Mouse (Mus musculus) lung, postnatal 25 days (tissue): ENCODE measurements at regions not wholly inside any gene's neighbourhood (a gene's known extent, or its start where the extent isn't known, plus 50 kb on each side); places are given as distances from the start of the nearest gene placed in this dataset.

Experiments
- DNase-seq: peaks from one replicate; pipeline ENCODE4 v3.0.0; 2022; ENCODE audit warnings: low spot score

DNA sequence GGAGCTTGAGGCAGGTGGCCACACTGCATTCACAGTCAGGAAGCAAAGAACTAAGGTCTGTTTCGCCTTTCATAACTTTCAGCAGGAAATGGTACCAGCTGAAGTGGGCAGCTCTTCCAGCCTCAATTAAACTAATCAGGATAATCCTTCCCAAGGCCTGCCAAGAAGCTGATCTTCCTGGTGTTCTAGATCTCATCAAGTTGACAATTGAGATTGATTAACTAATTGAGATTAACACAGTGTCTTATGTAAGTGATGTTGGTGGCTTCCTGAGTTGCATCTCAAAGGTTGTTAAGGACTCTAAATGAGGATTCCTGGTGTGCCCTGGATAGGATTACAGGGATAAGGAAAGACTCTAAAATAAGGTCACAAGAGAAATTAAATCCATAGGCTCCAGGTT is 273.3 kb upstream of the Irx2 start:
- no peak for DNase-seq

GRCm38 (mm10) chr13:72355821-72356220 is 272.8 kb upstream of the Irx2 start:
- no peak for DNase-seq

GRCm38 (mm10) chr13:72358243-72358904 is 270.2 kb upstream of the Irx2 start:
- no peak for DNase-seq

- no peak for DNase-seq
Observed at GRCm38 (mm10) chr13:72365534-72366271, 262.9 kb upstream of the Irx2 start.

DNA sequence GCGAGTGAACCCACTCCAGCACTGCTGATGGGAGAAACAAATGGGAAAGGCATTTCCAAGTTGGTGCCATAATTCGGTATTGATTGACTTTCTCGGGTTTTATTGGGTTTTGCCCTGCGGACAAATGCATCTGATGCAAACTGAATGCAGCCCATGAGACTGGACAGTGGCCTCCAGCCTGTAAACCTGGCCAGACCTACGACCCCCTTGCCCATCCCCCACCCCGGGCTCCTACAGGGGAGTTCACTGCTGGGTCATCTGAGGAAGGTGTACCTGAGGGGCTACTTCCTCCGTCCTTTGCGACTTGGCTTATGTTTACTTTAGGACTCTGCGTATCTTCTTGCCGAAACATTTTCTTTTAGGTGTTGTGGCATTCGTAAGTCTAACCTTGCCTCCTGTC is 262.3 kb upstream of the Irx2 start:
- DNase-seq = no peak

DNA sequence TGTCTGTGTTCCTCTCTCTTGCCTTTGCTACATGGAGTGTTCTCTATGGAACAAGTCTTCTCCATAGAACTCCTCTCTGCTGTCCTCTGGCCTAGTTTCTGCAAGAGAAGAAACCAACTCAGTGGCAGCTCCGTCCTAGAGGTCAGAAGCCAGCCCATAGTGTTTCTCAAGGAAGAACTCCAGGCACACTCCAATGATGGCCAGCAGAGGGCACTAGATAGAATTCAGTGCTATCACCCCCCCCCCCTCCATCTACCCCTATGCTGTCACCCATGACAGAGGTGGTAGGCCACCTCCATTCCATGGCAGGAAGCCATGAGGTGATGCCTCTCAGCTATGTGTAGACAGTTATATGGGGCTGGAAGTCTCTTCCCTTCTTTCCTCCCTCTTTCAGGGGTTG is 258.5 kb upstream of the Irx2 start:
- DNase-seq = no peak

DNA sequence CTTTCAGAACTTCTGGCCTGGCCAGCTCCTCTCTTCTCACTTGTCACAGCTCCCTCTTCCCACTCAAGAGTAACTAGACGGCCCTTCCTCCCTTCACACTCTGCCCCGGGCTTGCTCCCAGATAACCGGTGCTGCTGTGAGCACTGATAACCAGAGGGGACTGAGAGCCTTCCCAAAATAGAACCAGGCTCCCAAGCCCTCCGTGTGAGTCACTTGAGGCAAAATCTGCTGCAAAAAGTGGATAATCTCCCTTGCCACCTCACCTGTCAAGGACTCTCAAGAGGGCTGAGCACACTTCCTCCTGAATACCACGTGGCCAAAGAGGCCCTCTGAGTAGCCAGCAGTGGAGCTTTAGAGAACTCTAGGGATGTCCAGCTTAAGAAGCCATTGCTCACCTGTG is 257.6 kb upstream of the Irx2 start:
- peak; percentile 41 for DNase-seq

DNA sequence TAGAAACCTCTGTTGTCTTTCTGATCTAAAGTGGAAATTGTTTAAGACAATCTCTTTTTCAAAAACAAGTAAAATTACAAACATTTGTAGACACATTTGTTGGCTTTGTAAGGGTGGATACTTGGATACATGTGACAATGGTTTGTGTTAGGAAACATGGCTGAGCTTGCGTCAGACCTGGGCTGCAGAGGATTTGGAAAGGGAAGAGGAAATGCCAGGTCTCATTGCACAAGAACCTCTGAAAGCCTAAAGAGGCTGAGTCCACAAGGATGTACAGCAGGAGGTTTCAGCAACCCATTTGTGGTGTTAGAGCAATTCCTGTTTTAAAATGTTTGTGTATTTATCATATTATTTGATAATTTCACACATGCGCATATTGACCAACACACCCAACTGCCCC is 235.3 kb upstream of the Irx2 start:
- peak; percentile 54 for DNase-seq

GRCm38 (mm10) chr13:72400677-72401076 is 227.9 kb upstream of the Irx2 start:
- DNase-seq = no peak

GRCm38 (mm10) chr13:72409238-72409965 is 219.2 kb upstream of the Irx2 start:
- DNase-seq = no peak

GRCm38 (mm10) chr13:72412656-72413055 is 216.0 kb upstream of the Irx2 start:
- DNase-seq = no peak

DNA sequence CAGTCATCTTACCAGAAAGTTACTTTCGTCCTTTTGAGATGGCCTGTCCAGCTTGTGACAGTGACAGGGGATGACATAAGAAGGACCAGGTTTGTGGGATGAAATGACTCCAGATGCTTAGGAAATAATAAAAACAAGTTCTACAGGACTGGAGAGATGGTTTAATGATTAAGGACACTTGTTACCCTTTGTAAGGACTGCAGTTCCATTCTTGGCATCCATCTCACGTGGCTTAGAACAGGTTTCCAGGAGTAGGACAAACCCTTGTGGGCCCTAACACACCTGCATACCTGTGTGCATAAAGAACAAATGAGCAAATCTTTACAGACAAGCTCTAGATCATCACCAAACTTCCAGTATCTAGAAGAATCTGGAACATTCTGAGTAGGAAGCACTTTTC is 211.6 kb upstream of the Irx2 start:
- no peak for DNase-seq

DNA sequence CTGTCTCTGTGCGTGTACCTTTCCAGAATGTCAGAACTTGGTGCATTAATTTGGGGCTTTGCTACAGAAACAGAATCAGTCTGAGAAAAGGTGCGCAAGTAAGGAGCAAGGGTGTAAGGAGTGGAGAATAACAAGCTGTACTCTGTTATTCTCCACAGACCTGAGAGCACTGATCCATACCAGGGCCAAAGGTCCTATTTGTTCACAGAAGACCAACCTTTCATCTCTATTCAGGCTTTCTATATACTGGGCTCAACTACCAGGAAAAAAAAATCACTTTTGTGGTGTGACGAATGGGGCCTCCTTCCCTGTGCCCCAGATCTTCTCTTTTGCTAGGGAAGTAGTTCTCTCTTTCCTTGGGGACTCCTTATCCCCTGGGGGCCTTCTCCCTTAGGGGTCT is 210.8 kb upstream of the Irx2 start:
- no peak for DNase-seq

DNA sequence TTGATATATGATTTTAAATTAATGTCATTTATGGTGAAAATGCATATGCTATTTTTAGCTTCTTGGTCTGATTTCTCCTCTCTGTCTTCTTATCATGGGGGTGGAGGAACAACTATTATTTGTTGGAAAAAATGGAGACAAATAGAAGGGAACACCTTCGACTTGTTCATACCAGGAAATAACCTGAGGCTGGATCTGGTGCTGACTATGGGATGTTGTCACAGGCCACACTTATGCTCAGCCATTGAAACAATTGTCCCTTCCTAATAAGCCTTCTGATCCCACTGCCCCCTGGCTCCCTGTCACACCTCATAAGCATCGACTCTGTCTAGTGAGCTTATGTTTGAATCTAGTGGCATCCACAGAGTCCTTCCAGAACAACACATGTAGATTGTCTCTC is 210.3 kb upstream of the Irx2 start:
- DNase-seq = no peak

DNA sequence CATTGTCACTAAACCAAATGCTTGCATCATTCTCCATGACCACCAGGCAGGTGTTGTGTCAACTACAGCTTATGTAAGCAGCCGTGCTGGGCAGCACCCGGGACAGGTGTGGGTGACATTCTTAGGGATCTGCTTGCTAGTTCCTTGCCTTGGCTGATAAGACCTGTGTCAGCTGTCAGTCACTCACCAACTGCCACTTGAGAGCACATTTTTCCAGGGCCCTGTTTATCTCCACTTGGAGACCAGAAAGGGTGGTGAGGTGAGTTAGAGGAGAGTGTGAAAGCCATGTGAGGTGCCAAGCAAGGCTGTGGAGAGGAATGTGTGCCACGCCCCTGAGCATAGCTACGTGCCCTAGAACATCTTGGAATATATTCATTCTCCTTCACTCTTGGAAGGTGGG is 209.1 kb upstream of the Irx2 start:
- DNase-seq = peak; percentile 21

DNA sequence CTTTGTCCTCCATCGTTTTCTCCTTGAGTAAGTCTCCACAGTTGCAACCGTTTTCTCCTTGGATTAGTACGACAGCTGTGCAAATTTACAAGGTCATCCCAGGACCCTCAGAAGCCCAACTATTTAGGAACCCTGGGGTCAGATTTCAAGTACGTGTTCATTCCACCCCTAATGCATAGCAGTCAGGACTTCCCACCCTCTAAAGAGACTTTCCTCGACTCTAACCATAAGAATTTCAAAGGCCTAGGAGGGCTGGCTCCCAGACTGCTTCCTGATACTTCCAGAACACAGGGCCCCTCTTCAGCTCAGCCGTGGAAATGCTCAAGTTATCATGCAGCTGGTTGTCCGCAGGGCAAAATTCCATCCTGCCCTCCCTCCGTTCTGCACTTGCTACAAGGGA is 202.7 kb upstream of the Irx2 start:
- no peak for DNase-seq

DNA sequence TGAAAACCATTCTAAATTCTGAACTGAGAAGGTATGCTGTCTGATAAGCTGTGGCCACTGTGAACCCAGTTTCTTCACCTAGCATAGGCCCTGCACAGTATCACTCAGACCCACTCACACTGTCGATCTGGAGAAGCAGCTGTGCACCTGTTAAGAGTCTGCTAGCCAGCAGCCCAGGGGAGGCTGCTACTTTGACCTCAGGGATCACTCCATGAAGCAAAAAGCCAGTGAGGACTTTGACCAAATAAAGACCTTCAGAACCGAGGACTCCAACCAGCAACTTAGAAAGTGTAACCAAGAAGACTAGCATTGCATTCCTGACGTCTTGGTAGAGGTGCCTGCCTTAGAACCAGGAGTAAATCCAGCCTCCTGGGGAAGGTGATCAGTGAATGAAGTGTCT is 183.3 kb upstream of the Irx2 start:
- DNase-seq = no peak

DNA sequence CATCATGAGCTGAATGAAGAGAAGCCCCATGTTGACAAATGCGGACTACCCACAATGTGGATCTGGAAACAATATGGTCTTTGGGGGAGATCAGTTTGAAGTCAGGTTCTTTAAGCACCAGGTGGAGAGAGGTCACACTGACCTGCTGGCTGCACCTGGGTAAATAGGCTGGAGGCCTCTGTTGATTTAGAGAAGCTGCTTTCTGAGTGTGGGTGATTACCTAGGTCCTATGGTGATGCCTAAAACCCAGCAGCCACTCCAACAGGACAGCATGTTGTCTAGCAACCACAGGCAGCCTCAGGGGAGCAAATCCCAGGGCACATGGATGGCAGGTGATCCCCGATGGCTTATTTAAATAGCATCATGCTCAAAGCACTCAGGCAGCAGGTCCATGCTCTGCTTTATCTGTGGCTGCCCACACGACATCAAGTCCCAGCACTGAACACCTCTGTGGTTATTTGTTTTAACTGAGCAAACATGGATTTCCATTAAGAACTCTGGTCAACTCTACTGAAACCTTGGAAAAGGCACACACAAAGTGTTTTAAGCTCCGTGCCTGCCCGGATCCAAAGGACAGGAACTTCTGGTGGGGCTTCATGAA is 180.1 kb upstream of the Irx2 start:
- no peak for DNase-seq

DNA sequence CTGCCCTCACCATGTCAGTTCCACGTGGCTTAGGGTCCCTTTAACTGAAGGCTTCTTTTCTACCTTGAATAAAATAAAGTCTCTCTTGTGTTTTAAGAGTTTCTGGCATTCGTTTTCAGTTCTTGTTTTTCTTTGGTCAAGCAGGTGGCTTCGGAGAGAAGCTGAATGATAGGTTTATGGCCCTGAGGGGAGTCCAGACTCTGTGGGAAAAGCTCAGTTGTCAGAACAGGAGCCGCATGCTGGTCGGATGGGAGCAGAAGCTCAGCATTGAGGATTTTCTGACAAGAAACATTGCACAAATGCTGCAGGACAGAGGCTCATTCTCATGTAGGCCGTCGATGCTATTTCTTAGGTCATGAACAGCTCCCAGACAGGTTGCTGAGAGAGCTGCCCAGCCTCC is 133.3 kb upstream of the Irx2 start:
- no peak for DNase-seq

- DNase-seq = no peak
Observed at GRCm38 (mm10) chr13:72497036-72497435, 131.6 kb upstream of the Irx2 start.

GRCm38 (mm10) chr13:72497521-72497920 is 131.1 kb upstream of the Irx2 start:
- DNase-seq = no peak

DNA sequence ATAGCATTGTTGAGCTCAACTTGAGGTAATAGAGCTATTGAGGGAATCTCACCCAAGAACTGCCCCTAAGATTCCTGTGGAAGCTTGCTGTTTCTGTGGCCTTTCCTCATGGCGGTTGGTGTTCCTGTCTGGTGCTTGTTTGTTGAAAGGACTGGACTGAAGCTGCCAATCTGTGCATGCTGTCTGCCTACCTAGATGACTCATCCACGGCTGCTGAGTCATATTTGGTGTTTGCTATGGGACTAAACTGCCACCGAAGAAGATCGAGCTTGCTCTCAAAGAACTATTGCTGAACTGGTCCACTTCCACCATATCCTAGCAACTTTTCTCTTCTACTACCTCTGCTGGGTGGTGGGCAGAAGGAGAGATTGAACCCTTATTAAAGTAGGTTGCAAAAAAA is 122.7 kb upstream of the Irx2 start:
- no peak for DNase-seq

GRCm38 (mm10) chr13:72538633-72539032 is 90.0 kb upstream of the Irx2 start:
- DNase-seq = no peak
